Mouse (Mus musculus): ENCODE results near the gene Ctbp1. TPM values are rescaled to one million over a fixed set of nuclear protein-coding genes. Genes with fewer than 3 reads are reported as not detected.

The Ctbp1 gene
- total RNA-seq (2022): 100 to 1,000 TPM; 306 to 326 (median 313) TPM

- DNase-seq (ENCODE audit: low spot score in 2 of 2): peak; percentile 72 to 92
These were observed at the start of gene Ctbp1 for GRCm38 (mm10) chr5:33274953-33275454. Ctbp1 (minus strand) TSS chr5:33274994.

GRCm38 (mm10) chr5:33324491-33324890, 49.7 kb upstream of the Ctbp1 start:
- no peak for DNase-seq (ENCODE audit: low spot score in 2 of 2)

GRCm38 (mm10) chr5:33312192-33312591, 37.4 kb upstream of the Ctbp1 start:
- DNase-seq (ENCODE audit: low spot score in 2 of 2): no peak

GRCm38 (mm10) chr5:33310704-33311462, 36.1 kb upstream of the Ctbp1 start:
- no peak for DNase-seq (ENCODE audit: low spot score in 2 of 2)

- DNase-seq (ENCODE audit: low spot score in 2 of 2): no peak
These were observed 27.0 kb upstream of the Ctbp1 start for GRCm38 (mm10) chr5:33301801-33302200.

- DNase-seq (ENCODE audit: low spot score in 2 of 2): no peak
These were observed 22.4 kb upstream of the Ctbp1 start for GRCm38 (mm10) chr5:33297164-33297563.

GRCm38 (mm10) chr5:33293796-33294430, 19.1 kb upstream of the Ctbp1 start:
- DNase-seq (ENCODE audit: low spot score in 2 of 2): no peak

- DNase-seq (ENCODE audit: low spot score in 2 of 2): no peak
These were observed 9.2 kb upstream of the Ctbp1 start for GRCm38 (mm10) chr5:33283951-33284350.

GRCm38 (mm10) chr5:33281428-33281827, 6.6 kb upstream of the Ctbp1 start:
- DNase-seq (ENCODE audit: low spot score in 2 of 2): no peak

- DNase-seq (ENCODE audit: low spot score in 2 of 2): no peak
These were observed 4.2 kb upstream of the Ctbp1 start for GRCm38 (mm10) chr5:33278950-33279349.

GRCm38 (mm10) chr5:33277286-33277685, 2.5 kb upstream of the Ctbp1 start:
- no peak for DNase-seq (ENCODE audit: low spot score in 2 of 2)

GRCm38 (mm10) chr5:33275754-33276153, 960 bp upstream of the Ctbp1 start:
- no peak for DNase-seq (ENCODE audit: low spot score in 2 of 2)

GRCm38 (mm10) chr5:33274085-33274952, 475 bp downstream of the Ctbp1 start:
- peak; percentile 85 to 91 for DNase-seq (ENCODE audit: low spot score in 2 of 2)

GRCm38 (mm10) chr5:33273777-33274084, 1.1 kb downstream of the Ctbp1 start:
- DNase-seq (ENCODE audit: low spot score in 2 of 2): no peak

GRCm38 (mm10) chr5:33272845-33273776, 1.7 kb downstream of the Ctbp1 start:
- DNase-seq (ENCODE audit: low spot score in 2 of 2): no peak

- DNase-seq (ENCODE audit: low spot score in 2 of 2): no peak
These were observed 2.6 kb downstream of the Ctbp1 start for GRCm38 (mm10) chr5:33272146-33272545.

- peak; percentile 65 to 96 for DNase-seq (ENCODE audit: low spot score in 2 of 2)
These were observed 4.2 kb downstream of the Ctbp1 start for GRCm38 (mm10) chr5:33270568-33270967.

- no peak for DNase-seq (ENCODE audit: low spot score in 2 of 2)
These were observed 20.4 kb downstream of the Ctbp1 start for GRCm38 (mm10) chr5:33254416-33254815.

- DNase-seq (ENCODE audit: low spot score in 2 of 2): no peak
These were observed 26.6 kb downstream of the Ctbp1 start for GRCm38 (mm10) chr5:33248186-33248585.

- DNase-seq (ENCODE audit: low spot score in 2 of 2): no peak
These were observed 27.4 kb downstream of the Ctbp1 start for GRCm38 (mm10) chr5:33247387-33247786.

- DNase-seq (ENCODE audit: low spot score in 2 of 2): peak in 1 of 2 experiments; percentile 55
These were observed 29.1 kb downstream of the Ctbp1 start for GRCm38 (mm10) chr5:33245701-33246100.
